Mouse (Mus musculus) c-Kit-positive CD71-negative TER-119-negative erythroid progenitor cells, embryonic 14.5 days (primary cell): ENCODE measurements around the gene Gm4737.
"Not testable (repeated sequence)": the region's sequence is repeated elsewhere in the genome, so short reads cannot be mapped to it uniquely, and the experiment has no call there.

Experiments
- DNase-seq: peaks from one replicate; pipeline ENCODE4 v3.0.0-alpha.2; 2013; ENCODE audit warnings: low read depth

Gene Gm4737

GRCm38 (mm10) chr16:46154832-46155231 is at the start of gene Gm4737:
Gm4737 (minus strand) TSS chr16:46155077.
- DNase-seq = not testable (repeated sequence)

- DNase-seq = no peak
Measured at GRCm38 (mm10) chr16:46195792-46196191, 40.9 kb upstream of the Gm4737 start.

- no peak for DNase-seq
Measured at GRCm38 (mm10) chr16:46183096-46183495, 28.2 kb upstream of the Gm4737 start.

- no peak for DNase-seq
Measured at GRCm38 (mm10) chr16:46178121-46178801, 23.4 kb upstream of the Gm4737 start.

- DNase-seq = no peak
Measured at GRCm38 (mm10) chr16:46173039-46173438, 18.2 kb upstream of the Gm4737 start.

GRCm38 (mm10) chr16:46166971-46167370 is 12.1 kb upstream of the Gm4737 start:
- no peak for DNase-seq

GRCm38 (mm10) chr16:46165305-46165704 is 10.4 kb upstream of the Gm4737 start:
- DNase-seq = no peak

- no peak for DNase-seq
Measured at GRCm38 (mm10) chr16:46151141-46151540, 3.7 kb downstream of the Gm4737 start.

- peak; percentile 2 for DNase-seq
Measured at GRCm38 (mm10) chr16:46148661-46149341, 6.1 kb downstream of the Gm4737 start.

GRCm38 (mm10) chr16:46146962-46147361 is 7.9 kb downstream of the Gm4737 start:
- DNase-seq = no peak

GRCm38 (mm10) chr16:46122238-46122637 is 32.6 kb downstream of the Gm4737 start:
- no peak for DNase-seq

- no peak for DNase-seq
Measured at GRCm38 (mm10) chr16:46121420-46121819, 33.5 kb downstream of the Gm4737 start.

- DNase-seq = no peak
Measured at GRCm38 (mm10) chr16:46120607-46121006, 34.3 kb downstream of the Gm4737 start.

- DNase-seq = no peak
Measured at GRCm38 (mm10) chr16:46120020-46120419, 34.9 kb downstream of the Gm4737 start, which contains the start of gene Cd96. Cd96 (minus strand) TSS chr16:46120251.

- DNase-seq = no peak
Measured at GRCm38 (mm10) chr16:46117645-46118044, 37.2 kb downstream of the Gm4737 start.

- no peak for DNase-seq
Measured at GRCm38 (mm10) chr16:46114727-46115126, 40.1 kb downstream of the Gm4737 start.

- no peak for DNase-seq
Measured at GRCm38 (mm10) chr16:46109536-46109935, 45.3 kb downstream of the Gm4737 start.

GRCm38 (mm10) chr16:46107431-46107830 is 47.4 kb downstream of the Gm4737 start:
- no peak for DNase-seq

GRCm38 (mm10) chr16:46104491-46104890 is 50.4 kb downstream of the Gm4737 start:
- DNase-seq = no peak
